Mouse (Mus musculus) myocyte (in vitro differentiated cells): Measurements from ENCODE around the gene Dnajc15.

Experiments
- CEBPB ChIP-seq: IDR thresholded peaks from 2 replicates; pipeline ENCODE4 v1.6.1; 2011; ENCODE audit warnings: mild to moderate bottlenecking, moderate library complexity; ENCODE audit not compliant: poor library complexity, insufficient read depth, severe bottlenecking
- E2F4 ChIP-seq: IDR thresholded peaks from one replicate; pipeline ENCODE4 v1.6.1; 2011; ENCODE audit warnings: mild to moderate bottlenecking, control low read depth, moderate library complexity; ENCODE audit not compliant: insufficient read depth
- MYOD1 ChIP-seq, 3 experiments: IDR thresholded peaks; one replicate each; pipeline ENCODE4 v1.6.1; 2011; ENCODE audit warnings: control low read depth in 2 of 3, low read depth in 2 of 3, mild to moderate bottlenecking in 2 of 3, moderate library complexity in 1 of 3; ENCODE audit not compliant: insufficient read length in 2 of 3, control insufficient read depth in 1 of 3
- MYOG ChIP-seq, 3 experiments: IDR thresholded peaks; one replicate each; pipeline ENCODE4 v1.6.1; 2011; ENCODE audit warnings: control low read depth in 2 of 3, low read depth in 2 of 3, mild to moderate bottlenecking in 2 of 3; ENCODE audit not compliant: insufficient read length in 2 of 3, control insufficient read depth in 1 of 3, insufficient read depth in 1 of 3
- POLR2A ChIP-seq: IDR thresholded peaks from one replicate; pipeline ENCODE4 v1.6.1; 2011; ENCODE audit warnings: low read depth, mild to moderate bottlenecking, control low read depth, moderate library complexity; ENCODE audit not compliant: insufficient read length
- POLR2AphosphoS2 ChIP-seq: IDR thresholded peaks from one replicate; pipeline ENCODE4 v1.6.1; 2011; ENCODE audit warnings: low read depth, control low read depth; ENCODE audit not compliant: insufficient read length
- SRF ChIP-seq: IDR thresholded peaks from one replicate; pipeline ENCODE4 v1.6.1; 2011; ENCODE audit warnings: low read depth; ENCODE audit not compliant: control insufficient read depth, insufficient read length
- TCF12 ChIP-seq: IDR thresholded peaks from one replicate; pipeline ENCODE4 v1.6.1; 2011; ENCODE audit warnings: mild to moderate bottlenecking, control low read depth; ENCODE audit not compliant: poor library complexity, insufficient read depth, severe bottlenecking
- TCF3 ChIP-seq: IDR thresholded peaks from one replicate; pipeline ENCODE4 v1.6.1; 2011; ENCODE audit warnings: low read depth, control low read depth; ENCODE audit not compliant: insufficient read length

- TF ChIP-seq MYOG (IDR thresholded peaks at IDR 0.05; ENCODE audit: control insufficient read depth in 1 of 3, insufficient read depth in 1 of 3, insufficient read length in 2 of 3, low read depth in 2 of 3) (no peak), CEBPB (no peak), POLR2A (no peak), POLR2AphosphoS2 (no peak), MYOD1 (IDR thresholded peaks at IDR 0.05; ENCODE audit: control insufficient read depth in 1 of 3, insufficient read length in 2 of 3, low read depth in 2 of 3) (no peak), SRF (no peak), TCF12 (no peak), TCF3 (no peak), E2F4 (no peak)
Observed at GRCm38 (mm10) chr14:77905466-77905865, 30.5 kb upstream of the Dnajc15 start.
